Mouse (Mus musculus): ENCODE measurements around the gene Ice1. TPM values are rescaled to one million over a fixed set of nuclear protein-coding genes. Genes with fewer than 3 reads are reported as not detected.

Ice1 gene
- polyA plus RNA-seq, 1 experiment from 2014 or later: 3.8 TPM

Other genes with a start within 250 kb of the Ice1 start
- gene Adamts16, start 204.2 kb upstream of the Ice1 start, polyA plus RNA-seq (2015; fragmentation: Nextera tagmentation; extraction: Ambion mirVana): 0.15 and 0.25 TPM in 2 replicates

Data from liver, embryonic 15.5 days (tissue).